Mouse (Mus musculus): ENCODE measurements around the gene Lbhd1. TPM values are rescaled to one million over a fixed set of nuclear protein-coding genes. Genes with fewer than 3 reads are reported as not detected.
"Not testable (repeated sequence)": the region's sequence is repeated elsewhere in the genome, so short reads cannot be mapped to it uniquely, and the experiment has no call there.

The Lbhd1 gene
- total and polyA plus RNA-seq, 2 experiments from 2014 or later, result 0.65 to 30.3 TPM

- H3K27me3 ChIP-seq (ENCODE audit: control insufficient read depth, insufficient read depth, low read length), result no peaks in the 10 kb centered on the region
- ATAC-seq (ENCODE audit: insufficient read depth, low read depth) (no peak), DNase-seq (ENCODE audit: low spot score) (no peak)
- no peak overlapping the region for H3K9ac ChIP-seq (replicated peaks; ENCODE audit: low read depth, low read length)
- H3K9me3 ChIP-seq (replicated peaks; ENCODE audit: control insufficient read depth, low read length), result no peaks in the 10 kb centered on the region
- H3K36me3 ChIP-seq (replicated peaks; ENCODE audit: control insufficient read depth, insufficient read depth, low read length), result no peaks in the 10 kb centered on the region
- 24% methylated on average over 1 of the region's 1 CpGs for WGBS
- H3K27ac ChIP-seq (ENCODE audit: low read depth), result no peak overlapping the region
- H3K4me3 ChIP-seq (ENCODE audit: low read depth, low read length), result no peak overlapping the region
- no peak overlapping the region for H3K4me2 ChIP-seq (ENCODE audit: low read depth, low read length)
- no peaks in the 10 kb centered on the region for H3K4me1 ChIP-seq (ENCODE audit: control insufficient read depth, insufficient read depth)
- TF ChIP-seq CTCF (IDR thresholded peaks at IDR 0.05; ENCODE audit: low read depth) (peak; percentile 37), EP300 (IDR thresholded peaks at IDR 0.05; ENCODE audit: low read depth) (no peak)
These were observed 24.5 kb upstream of the Lbhd1 start for GRCm38 (mm10) chr19:8859018-8859417.

GRCm38 (mm10) chr19:8864265-8864664 lies 19.3 kb upstream of the Lbhd1 start:
- Histone ChIP-seq H3K4me2 (ENCODE audit: low read depth, low read length) (no peak overlapping the region), H3K9ac (replicated peaks; ENCODE audit: low read depth, low read length) (no peak overlapping the region), H3K9me3 (replicated peaks; ENCODE audit: control insufficient read depth, low read length) (no peaks in the 10 kb centered on the region), H3K36me3 (replicated peaks; ENCODE audit: control insufficient read depth, insufficient read depth, low read length) (no peaks in the 10 kb centered on the region), H3K4me1 (ENCODE audit: control insufficient read depth, insufficient read depth) (no peaks in the 10 kb centered on the region), H3K27me3 (ENCODE audit: control insufficient read depth, insufficient read depth, low read length) (no peaks in the 10 kb centered on the region), H3K4me3 (ENCODE audit: low read depth, low read length) (no peak overlapping the region), H3K27ac (ENCODE audit: low read depth) (no peak overlapping the region)
- 71% methylated on average over 6 of the region's 6 CpGs for WGBS
- TF ChIP-seq CTCF (IDR thresholded peaks at IDR 0.05; ENCODE audit: low read depth) (no peak), EP300 (IDR thresholded peaks at IDR 0.05; ENCODE audit: low read depth) (no peak)
- no peak for ATAC-seq (ENCODE audit: insufficient read depth, low read depth)
- no peak for DNase-seq (ENCODE audit: low spot score)

- WGBS, result 72% methylated on average over 2 of the region's 3 CpGs
- H3K4me1 ChIP-seq (ENCODE audit: control insufficient read depth, insufficient read depth); ATAC-seq (ENCODE audit: insufficient read depth, low read depth); DNase-seq (ENCODE audit: low spot score); H3K9me3 ChIP-seq (replicated peaks; ENCODE audit: control insufficient read depth, low read length); H3K27me3 ChIP-seq (ENCODE audit: control insufficient read depth, insufficient read depth, low read length): not testable (repeated sequence)
- H3K27ac ChIP-seq (ENCODE audit: low read depth), result peak overlapping the region; percentile 85
- peak overlapping the region; percentile 92; the same call in 1 of the 2 replicates for H3K9ac ChIP-seq (replicated peaks; ENCODE audit: low read depth, low read length)
- H3K4me2 ChIP-seq (ENCODE audit: low read depth, low read length), result peak overlapping the region; percentile 79
- peaks cover 21% of the 10 kb centered on the region for H3K36me3 ChIP-seq (replicated peaks; ENCODE audit: control insufficient read depth, insufficient read depth, low read length)
- peak overlapping the region; percentile 71 for H3K4me3 ChIP-seq (ENCODE audit: low read depth, low read length)
These were observed 13.2 kb upstream of the Lbhd1 start for GRCm38 (mm10) chr19:8870381-8870780.

GRCm38 (mm10) chr19:8870838-8871237 lies 12.7 kb upstream of the Lbhd1 start:
- DNase-seq (ENCODE audit: low spot score) (peak; percentile 19), ATAC-seq (ENCODE audit: insufficient read depth, low read depth) (no peak)
- no peaks in the 10 kb centered on the region; the same call in 1 of the 2 replicates for H3K4me1 ChIP-seq (ENCODE audit: control insufficient read depth, insufficient read depth)
- H3K36me3 ChIP-seq (replicated peaks; ENCODE audit: control insufficient read depth, insufficient read depth, low read length), result peaks cover 26% of the 10 kb centered on the region
- H3K9me3 ChIP-seq (replicated peaks; ENCODE audit: control insufficient read depth, low read length), result no peaks in the 10 kb centered on the region
- peak overlapping the region; percentile 85 for H3K27ac ChIP-seq (ENCODE audit: low read depth)
- peak overlapping the region; percentile 71 for H3K4me3 ChIP-seq (ENCODE audit: low read depth, low read length)
- no peaks in the 10 kb centered on the region for H3K27me3 ChIP-seq (ENCODE audit: control insufficient read depth, insufficient read depth, low read length)
- peak overlapping the region; percentile 92 for H3K9ac ChIP-seq (replicated peaks; ENCODE audit: low read depth, low read length)
- WGBS, result 27% methylated on average over 9 of the region's 9 CpGs
- TF ChIP-seq CTCF (IDR thresholded peaks at IDR 0.05; ENCODE audit: low read depth) (no peak), EP300 (IDR thresholded peaks at IDR 0.05; ENCODE audit: low read depth) (no peak)
- H3K4me2 ChIP-seq (ENCODE audit: low read depth, low read length), result peak overlapping the region; percentile 79

- WGBS, result under 1% methylated on average over 59 of the region's 59 CpGs
These were observed 12.0 kb upstream of the Lbhd1 start, which contains the start of gene Ubxn1 for GRCm38 (mm10) chr19:8871267-8872186. Ubxn1 (plus strand) TSS chr19:8871496.

More at GRCm38 (mm10) chr19:8871267-8872186, 12.0 kb upstream of the Lbhd1 start, which contains the start of gene Ubxn1:
- peak within 1 kb of the TSS; percentile 85 for H3K27ac ChIP-seq (ENCODE audit: low read depth)
- H3K4me2 ChIP-seq (ENCODE audit: low read depth, low read length), result peak within 1 kb of the TSS; percentile 79
- DNase-seq (ENCODE audit: low spot score), result peak; percentile 99
- H3K9me3 ChIP-seq (replicated peaks; ENCODE audit: control insufficient read depth, low read length), result no peaks in the 10 kb centered on the region
- peak within 1 kb of the TSS; percentile 92 for H3K9ac ChIP-seq (replicated peaks; ENCODE audit: low read depth, low read length)
- peak; percentile 98 for ATAC-seq (ENCODE audit: insufficient read depth, low read depth)
- no peaks in the 10 kb centered on the region; the same call in 1 of the 2 replicates for H3K4me1 ChIP-seq (ENCODE audit: control insufficient read depth, insufficient read depth)
- no peaks in the 10 kb centered on the region for H3K27me3 ChIP-seq (ENCODE audit: control insufficient read depth, insufficient read depth, low read length)
- peaks cover 33% of the 10 kb centered on the region for H3K36me3 ChIP-seq (replicated peaks; ENCODE audit: control insufficient read depth, insufficient read depth, low read length)
- H3K4me3 ChIP-seq (ENCODE audit: low read depth, low read length), result peak within 1 kb of the TSS; percentile 71
- no peak for TF ChIP-seq CTCF (IDR thresholded peaks at IDR 0.05; ENCODE audit: low read depth)
- 0 out of 2 replicates have a peak, but pooled peaks have one; percentile 61 for TF ChIP-seq EP300 (IDR thresholded peaks at IDR 0.05; ENCODE audit: low read depth)
